Mouse (Mus musculus): ENCODE measurements at regions not wholly inside any gene's neighbourhood (a gene's known extent, or its start where the extent isn't known, plus 50 kb on each side); places are given as distances from the start of the nearest gene placed in this dataset.

GRCm38 (mm10) chr15:59756141-59756540, 260.3 kb downstream of the 4933412E24Rik start:
- TF ChIP-seq CTCF (IDR thresholded peaks at IDR 0.05; ENCODE audit: low read depth, low read length) = no peak
- no peak for TF ChIP-seq POLR2A (IDR thresholded peaks at IDR 0.05; ENCODE audit: extremely low read depth, insufficient read depth, low read length)

Data from liver, adult 2 months (tissue).